Mouse (Mus musculus) forebrain, embryonic 11.5 days (tissue): Measurements from ENCODE around the gene Inpp4b. TPM values are rescaled to one million over a fixed set of nuclear protein-coding genes. Genes with fewer than 3 reads are reported as not detected.

Experiments
- ATAC-seq: fragments of 200-750 bp; cut with Nextera tagmentation; replicated peaks from 2 replicates; pipeline ENCODE4 v1.8.0; 2017; ENCODE audit warnings: moderate TSS enrichment; ENCODE audit not compliant: low FRiP score
- DNase-seq: peaks from one replicate; pipeline ENCODE4 v3.0.0-alpha.2; 2017; ENCODE audit warnings: low spot score
- H3K27ac ChIP-seq: fragments of 300-500 bp; sonication (generic); 2 replicates; pipeline ENCODE4 v1.5.1; 2014; ENCODE audit warnings: low read depth, low read length
- H3K27me3 ChIP-seq: fragments of 300-500 bp; sonication (generic); 2 replicates; pipeline ENCODE4 v1.6.1; 2014; ENCODE audit warnings: mild to moderate bottlenecking, low read length, mixed read lengths; ENCODE audit not compliant: control insufficient read depth, insufficient read depth
- H3K36me3 ChIP-seq: fragments of 300-500 bp; sonication (generic); 2 replicates; pipeline ENCODE4 v1.6.1; 2014; ENCODE audit warnings: mild to moderate bottlenecking, low read length, moderate library complexity, mixed read lengths; ENCODE audit not compliant: control insufficient read depth, insufficient read depth
- H3K4me1 ChIP-seq: fragments of 300-500 bp; sonication (generic); replicated peaks from 2 replicates; pipeline ENCODE4 v1.6.1; 2014; ENCODE audit warnings: low read length, mixed read lengths; ENCODE audit not compliant: control insufficient read depth, insufficient read depth
- H3K4me2 ChIP-seq: fragments of 300-500 bp; sonication (generic); 2 replicates; pipeline ENCODE4 v1.6.1; 2014; ENCODE audit warnings: low read depth, mild to moderate bottlenecking, low read length, moderate library complexity, mixed read lengths; ENCODE audit not compliant: severe bottlenecking
- H3K4me3 ChIP-seq: fragments of 300-500 bp; sonication (generic); 2 replicates; pipeline ENCODE4 v1.5.1; 2014; ENCODE audit warnings: low read depth, low read length
- H3K9ac ChIP-seq: fragments of 300-500 bp; sonication (generic); 2 replicates; pipeline ENCODE4 v1.6.1; 2014; ENCODE audit warnings: low read length
- H3K9me3 ChIP-seq: fragments of 300-500 bp; sonication (generic); 2 replicates; pipeline ENCODE4 v1.6.1; 2016; ENCODE audit warnings: low read length, mixed read lengths; ENCODE audit not compliant: control insufficient read depth
- WGBS: fragments of 180-500 bp; shearing (Covaris S2); extraction: QIAGEN DNeasy Blood & Tissue Kit; methylation state at CpG from one replicate; pipeline ENCODE4 v1.1.7; 2014; 5-methylcytosine and 5-hydroxymethylcytosine counted together
- polyA plus RNA-seq: library from polyadenylated mRNA; unstranded; fragments of >200 nt; fragmentation: Nextera tagmentation; extraction: Ambion mirVana; gene quantifications from 2 replicates; pipeline ENCODE4 v1.2.1, GENCODE M21; 2014

Inpp4b gene
- polyA plus RNA-seq, 1 experiment from 2014 or later = 3.3 TPM

- Histone ChIP-seq H3K27me3 (no peaks in the 10 kb centered on the region), H3K9me3 (no peaks in the 10 kb centered on the region), H3K4me3 (no peak overlapping the region), H3K27ac (no peak overlapping the region), H3K36me3 (no peaks in the 10 kb centered on the region), H3K4me2 (no peak overlapping the region), H3K4me1 (no peaks in the 10 kb centered on the region), H3K9ac (no peak overlapping the region)
- 89% methylated on average over 1 of the region's 1 CpGs for WGBS
- DNase-seq (no peak), ATAC-seq (no peak)
These were observed 480.8 kb downstream of the Inpp4b start for GRCm38 (mm10) chr8:81823121-81823520.

GRCm38 (mm10) chr8:81824975-81825374 lies 482.6 kb downstream of the Inpp4b start:
- Histone ChIP-seq H3K4me3 (no peak overlapping the region), H3K27me3 (no peaks in the 10 kb centered on the region), H3K9ac (no peak overlapping the region), H3K36me3 (no peaks in the 10 kb centered on the region), H3K4me1 (no peaks in the 10 kb centered on the region), H3K27ac (no peak overlapping the region), H3K9me3 (no peaks in the 10 kb centered on the region), H3K4me2 (no peak overlapping the region)
- ATAC-seq (no peak), DNase-seq (no peak)
- WGBS = 59% methylated on average over 2 of the region's 2 CpGs

- Histone ChIP-seq H3K4me3 (no peak overlapping the region), H3K36me3 (no peaks in the 10 kb centered on the region), H3K9me3 (no peaks in the 10 kb centered on the region), H3K27ac (no peak overlapping the region), H3K4me1 (no peaks in the 10 kb centered on the region), H3K9ac (no peak overlapping the region), H3K27me3 (no peaks in the 10 kb centered on the region), H3K4me2 (no peak overlapping the region)
- ATAC-seq (no peak), DNase-seq (no peak)
- WGBS = 81% methylated on average over 2 of the region's 2 CpGs
These were observed 484.1 kb downstream of the Inpp4b start for GRCm38 (mm10) chr8:81826406-81826805.

GRCm38 (mm10) chr8:81827306-81827913 lies 485.1 kb downstream of the Inpp4b start:
- H3K4me1 ChIP-seq = no peaks in the 10 kb centered on the region
- no peaks in the 10 kb centered on the region for H3K9me3 ChIP-seq
- 68% methylated on average over 2 of the region's 2 CpGs for WGBS
- ATAC-seq (no peak), DNase-seq (no peak)
- H3K4me3 ChIP-seq = no peak overlapping the region
- no peak overlapping the region for H3K9ac ChIP-seq
- no peaks in the 10 kb centered on the region for H3K36me3 ChIP-seq
- H3K27ac ChIP-seq = no peak overlapping the region
- no peaks in the 10 kb centered on the region for H3K27me3 ChIP-seq
- no peak overlapping the region for H3K4me2 ChIP-seq

GRCm38 (mm10) chr8:81831430-81831829 lies 489.1 kb downstream of the Inpp4b start:
- H3K36me3 ChIP-seq = no peaks in the 10 kb centered on the region
- H3K9me3 ChIP-seq = no peaks in the 10 kb centered on the region
- H3K4me1 ChIP-seq = no peaks in the 10 kb centered on the region
- no peak overlapping the region for H3K9ac ChIP-seq
- no peaks in the 10 kb centered on the region for H3K27me3 ChIP-seq
- H3K4me3 ChIP-seq = no peak overlapping the region
- H3K27ac ChIP-seq = no peak overlapping the region
- H3K4me2 ChIP-seq = no peak overlapping the region
- ATAC-seq (no peak), DNase-seq (no peak)

GRCm38 (mm10) chr8:81833852-81834251 lies 491.5 kb downstream of the Inpp4b start:
- H3K4me2 ChIP-seq = no peak overlapping the region
- H3K27ac ChIP-seq = no peak overlapping the region
- no peak for DNase-seq
- H3K4me1 ChIP-seq = no peaks in the 10 kb centered on the region
- H3K36me3 ChIP-seq = no peaks in the 10 kb centered on the region
- H3K27me3 ChIP-seq = no peaks in the 10 kb centered on the region
- ATAC-seq = no peak
- H3K9me3 ChIP-seq = no peaks in the 10 kb centered on the region
- no peak overlapping the region for H3K4me3 ChIP-seq
- H3K9ac ChIP-seq = no peak overlapping the region

GRCm38 (mm10) chr8:81840512-81840911 lies 498.2 kb downstream of the Inpp4b start:
- Histone ChIP-seq H3K4me3 (no peak overlapping the region), H3K9ac (no peak overlapping the region), H3K27me3 (no peaks in the 10 kb centered on the region), H3K27ac (no peak overlapping the region), H3K36me3 (no peaks in the 10 kb centered on the region), H3K9me3 (no peaks in the 10 kb centered on the region), H3K4me1 (no peaks in the 10 kb centered on the region), H3K4me2 (no peak overlapping the region)
- DNase-seq (no peak), ATAC-seq (no peak)

GRCm38 (mm10) chr8:81844104-81844982 lies 502.0 kb downstream of the Inpp4b start:
- no peaks in the 10 kb centered on the region for H3K9me3 ChIP-seq
- H3K4me3 ChIP-seq = no peak overlapping the region
- no peaks in the 10 kb centered on the region for H3K4me1 ChIP-seq
- 88% methylated on average over 10 of the region's 10 CpGs for WGBS
- no peak overlapping the region for H3K9ac ChIP-seq
- no peak for DNase-seq
- no peak overlapping the region for H3K4me2 ChIP-seq
- H3K27me3 ChIP-seq = no peaks in the 10 kb centered on the region
- H3K36me3 ChIP-seq = no peaks in the 10 kb centered on the region
- no peak overlapping the region for H3K27ac ChIP-seq
- ATAC-seq = no peak

GRCm38 (mm10) chr8:81847929-81848328 lies 505.6 kb downstream of the Inpp4b start:
- Histone ChIP-seq H3K9ac (no peak overlapping the region), H3K9me3 (no peaks in the 10 kb centered on the region), H3K4me3 (no peak overlapping the region), H3K36me3 (no peaks in the 10 kb centered on the region), H3K4me2 (no peak overlapping the region), H3K27me3 (no peaks in the 10 kb centered on the region), H3K27ac (no peak overlapping the region), H3K4me1 (no peaks in the 10 kb centered on the region)
- DNase-seq (no peak), ATAC-seq (no peak)
- WGBS = 92% methylated on average over 2 of the region's 2 CpGs
